Mouse (Mus musculus): ENCODE measurements at regions not wholly inside any gene's neighbourhood (a gene's known extent, or its start where the extent isn't known, plus 50 kb on each side); places are given as distances from the start of the nearest gene placed in this dataset.

GRCm38 (mm10) chr1:128779586-128780158, 187.6 kb upstream of the Cxcr4 start:
- Histone ChIP-seq H3K36me3 (ENCODE audit: control insufficient read depth, insufficient read depth, low read length) (no peaks in the 10 kb centered on the region), H3K27me3 (replicated peaks; ENCODE audit: control insufficient read depth, insufficient read depth, low read length) (no peaks in the 10 kb centered on the region), H3K4me1 (ENCODE audit: control insufficient read depth, insufficient read depth, low read length) (no peaks in the 10 kb centered on the region), H3K4me3 (ENCODE audit: low read depth, low read length) (no peak overlapping the region), H3K9ac (ENCODE audit: low read depth, low read length) (no peak overlapping the region), H3K27ac (replicated peaks; ENCODE audit: low read depth, low read length) (no peak overlapping the region), H3K9me3 (ENCODE audit: control insufficient read depth, low read length) (no peaks in the 10 kb centered on the region), H3K4me2 (ENCODE audit: low read depth, low read length) (no peak overlapping the region)
- WGBS, result 84% methylated on average over 5 of the region's 5 CpGs
- no peak for DNase-seq (ENCODE audit: low spot score)
- ATAC-seq (ENCODE audit: low read depth), result no peak

DNA sequence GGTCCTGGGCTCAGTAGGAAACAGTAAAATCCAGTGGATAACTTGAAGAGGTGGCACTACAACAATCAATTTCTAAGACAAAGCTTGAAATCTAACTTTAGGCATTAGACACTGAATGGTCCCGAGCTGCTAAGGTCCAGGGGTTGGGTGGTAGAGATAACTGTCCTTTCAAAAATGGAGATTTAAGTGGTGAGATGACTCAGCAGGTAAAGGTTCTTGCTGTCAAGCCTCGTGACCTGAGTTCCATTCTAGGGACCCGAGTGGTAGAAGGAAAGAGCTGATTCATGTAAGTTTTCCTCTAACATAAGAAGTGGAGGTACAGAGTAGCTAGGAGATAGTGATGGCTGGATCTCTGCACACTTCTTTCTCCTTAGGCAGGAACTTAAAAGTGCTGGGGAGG, 180.3 kb upstream of the Cxcr4 start:
- WGBS, result 82% methylated on average over 3 of the region's 3 CpGs
- Histone ChIP-seq H3K36me3 (ENCODE audit: control insufficient read depth, insufficient read depth, low read length) (no peaks in the 10 kb centered on the region), H3K9ac (ENCODE audit: low read depth, low read length) (no peak overlapping the region)

DNA sequence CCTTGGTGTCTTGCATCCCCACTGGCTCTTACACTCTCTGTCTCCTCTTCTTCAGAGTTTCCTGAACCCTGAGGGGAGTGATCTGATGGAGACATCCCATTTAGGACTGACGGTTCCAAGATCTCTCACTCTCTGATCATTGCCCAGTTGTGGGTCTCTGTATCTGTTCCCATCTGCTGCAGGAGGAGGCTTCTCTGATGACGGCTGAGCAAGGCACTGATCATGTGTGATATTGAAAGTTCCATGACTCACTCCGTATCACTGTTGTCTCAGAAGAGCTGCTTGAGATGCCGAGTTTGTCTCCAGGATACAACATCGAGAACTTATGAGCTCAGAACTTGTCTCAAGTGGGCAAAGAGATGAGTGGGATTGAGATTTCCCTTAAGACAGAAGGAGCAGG, 178.7 kb upstream of the Cxcr4 start:
- DNase-seq (ENCODE audit: low spot score) (no peak), ATAC-seq (ENCODE audit: low read depth) (no peak)
- no peaks in the 10 kb centered on the region for H3K36me3 ChIP-seq (ENCODE audit: control insufficient read depth, insufficient read depth, low read length)
- H3K9me3 ChIP-seq (ENCODE audit: control insufficient read depth, low read length), result no peaks in the 10 kb centered on the region
- H3K4me1 ChIP-seq (ENCODE audit: control insufficient read depth, insufficient read depth, low read length), result no peaks in the 10 kb centered on the region
- no peak overlapping the region for H3K27ac ChIP-seq (replicated peaks; ENCODE audit: low read depth, low read length)
- no peak overlapping the region for H3K4me2 ChIP-seq (ENCODE audit: low read depth, low read length)
- no peaks in the 10 kb centered on the region for H3K27me3 ChIP-seq (replicated peaks; ENCODE audit: control insufficient read depth, insufficient read depth, low read length)
- H3K4me3 ChIP-seq (ENCODE audit: low read depth, low read length), result no peak overlapping the region
- no peak overlapping the region for H3K9ac ChIP-seq (ENCODE audit: low read depth, low read length)
- WGBS, result 93% methylated on average over 5 of the region's 5 CpGs

More for the DNA sequence above, 180.3 kb upstream of the Cxcr4 start:
- H3K4me3 ChIP-seq (ENCODE audit: low read depth, low read length), result no peak overlapping the region
- H3K27ac ChIP-seq (replicated peaks; ENCODE audit: low read depth, low read length), result no peak overlapping the region
- no peaks in the 10 kb centered on the region for H3K4me1 ChIP-seq (ENCODE audit: control insufficient read depth, insufficient read depth, low read length)
- no peaks in the 10 kb centered on the region for H3K9me3 ChIP-seq (ENCODE audit: control insufficient read depth, low read length)
- H3K4me2 ChIP-seq (ENCODE audit: low read depth, low read length), result no peak overlapping the region
- no peak for ATAC-seq (ENCODE audit: low read depth)
- H3K27me3 ChIP-seq (replicated peaks; ENCODE audit: control insufficient read depth, insufficient read depth, low read length), result no peaks in the 10 kb centered on the region
- no peak for DNase-seq (ENCODE audit: low spot score)

- Histone ChIP-seq H3K4me1 (ENCODE audit: control insufficient read depth, insufficient read depth, low read length) (no peaks in the 10 kb centered on the region), H3K9ac (ENCODE audit: low read depth, low read length) (no peak overlapping the region), H3K4me3 (ENCODE audit: low read depth, low read length) (no peak overlapping the region), H3K4me2 (ENCODE audit: low read depth, low read length) (no peak overlapping the region), H3K27me3 (replicated peaks; ENCODE audit: control insufficient read depth, insufficient read depth, low read length) (no peaks in the 10 kb centered on the region), H3K9me3 (ENCODE audit: control insufficient read depth, low read length) (no peaks in the 10 kb centered on the region), H3K36me3 (ENCODE audit: control insufficient read depth, insufficient read depth, low read length) (no peaks in the 10 kb centered on the region), H3K27ac (replicated peaks; ENCODE audit: low read depth, low read length) (no peak overlapping the region)
- no peak for DNase-seq (ENCODE audit: low spot score)
- ATAC-seq (ENCODE audit: low read depth), result no peak
- WGBS, result 83% methylated on average over 6 of the region's 6 CpGs
Measured at GRCm38 (mm10) chr1:128767991-128768390, 175.9 kb upstream of the Cxcr4 start.

- H3K4me3 ChIP-seq (ENCODE audit: low read depth, low read length), result no peak overlapping the region
- no peaks in the 10 kb centered on the region for H3K27me3 ChIP-seq (replicated peaks; ENCODE audit: control insufficient read depth, insufficient read depth, low read length)
- H3K4me2 ChIP-seq (ENCODE audit: low read depth, low read length), result no peak overlapping the region
- no peaks in the 10 kb centered on the region for H3K9me3 ChIP-seq (ENCODE audit: control insufficient read depth, low read length)
- ATAC-seq (ENCODE audit: low read depth) (no peak), DNase-seq (ENCODE audit: low spot score) (no peak)
- no peaks in the 10 kb centered on the region for H3K4me1 ChIP-seq (ENCODE audit: control insufficient read depth, insufficient read depth, low read length)
- no peak overlapping the region for H3K27ac ChIP-seq (replicated peaks; ENCODE audit: low read depth, low read length)
- no peaks in the 10 kb centered on the region for H3K36me3 ChIP-seq (ENCODE audit: control insufficient read depth, insufficient read depth, low read length)
- no peak overlapping the region for H3K9ac ChIP-seq (ENCODE audit: low read depth, low read length)
- 89% methylated on average over 3 of the region's 3 CpGs for WGBS
Measured at GRCm38 (mm10) chr1:128767415-128767814, 175.3 kb upstream of the Cxcr4 start.

GRCm38 (mm10) chr1:128766894-128767268, 174.8 kb upstream of the Cxcr4 start:
- 76% methylated on average over 7 of the region's 7 CpGs for WGBS
- no peak for ATAC-seq (ENCODE audit: low read depth)
- H3K4me1 ChIP-seq (ENCODE audit: control insufficient read depth, insufficient read depth, low read length), result no peaks in the 10 kb centered on the region

GRCm38 (mm10) chr1:128766193-128766893, 174.2 kb upstream of the Cxcr4 start:
- DNase-seq (ENCODE audit: low spot score), result no peak

More at GRCm38 (mm10) chr1:128766894-128767268, 174.8 kb upstream of the Cxcr4 start:
- Histone ChIP-seq H3K4me2 (ENCODE audit: low read depth, low read length) (no peak overlapping the region), H3K4me3 (ENCODE audit: low read depth, low read length) (no peak overlapping the region), H3K27ac (replicated peaks; ENCODE audit: low read depth, low read length) (no peak overlapping the region), H3K27me3 (replicated peaks; ENCODE audit: control insufficient read depth, insufficient read depth, low read length) (no peaks in the 10 kb centered on the region), H3K9me3 (ENCODE audit: control insufficient read depth, low read length) (no peaks in the 10 kb centered on the region), H3K36me3 (ENCODE audit: control insufficient read depth, insufficient read depth, low read length) (no peaks in the 10 kb centered on the region), H3K9ac (ENCODE audit: low read depth, low read length) (no peak overlapping the region)
- DNase-seq (ENCODE audit: low spot score), result no peak

DNA sequence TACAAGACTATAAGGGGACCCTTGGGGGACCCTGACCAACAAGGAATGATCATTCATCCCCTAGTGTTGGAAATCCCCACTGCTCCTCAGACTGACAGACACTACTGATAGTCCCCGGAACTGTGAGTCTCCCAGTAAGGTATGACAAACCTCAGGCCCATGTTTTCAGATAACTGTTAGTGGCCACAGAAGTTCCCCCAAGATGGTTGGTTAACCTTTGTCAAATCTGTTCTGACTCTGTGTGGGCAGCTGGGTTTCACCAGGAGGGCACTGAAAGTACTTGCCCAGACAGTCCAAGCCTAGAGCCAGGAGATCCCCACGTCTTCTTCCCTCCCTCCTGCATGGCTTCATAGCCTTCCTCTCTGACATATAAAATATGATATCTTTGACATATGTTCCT, 173.5 kb upstream of the Cxcr4 start:
- ATAC-seq (ENCODE audit: low read depth) (no peak), DNase-seq (ENCODE audit: low spot score) (no peak)
- Histone ChIP-seq H3K27ac (replicated peaks; ENCODE audit: low read depth, low read length) (no peak overlapping the region), H3K4me2 (ENCODE audit: low read depth, low read length) (no peak overlapping the region), H3K4me3 (ENCODE audit: low read depth, low read length) (no peak overlapping the region), H3K4me1 (ENCODE audit: control insufficient read depth, insufficient read depth, low read length) (no peaks in the 10 kb centered on the region), H3K27me3 (replicated peaks; ENCODE audit: control insufficient read depth, insufficient read depth, low read length) (no peaks in the 10 kb centered on the region), H3K9ac (ENCODE audit: low read depth, low read length) (no peak overlapping the region), H3K36me3 (ENCODE audit: control insufficient read depth, insufficient read depth, low read length) (no peaks in the 10 kb centered on the region), H3K9me3 (ENCODE audit: control insufficient read depth, low read length) (no peaks in the 10 kb centered on the region)
- 87% methylated on average over 2 of the region's 2 CpGs for WGBS

More at GRCm38 (mm10) chr1:128766193-128766893, 174.2 kb upstream of the Cxcr4 start:
- ATAC-seq (ENCODE audit: low read depth), result no peak
- no peak overlapping the region for H3K27ac ChIP-seq (replicated peaks; ENCODE audit: low read depth, low read length)
- 74% methylated on average over 7 of the region's 7 CpGs for WGBS
- H3K36me3 ChIP-seq (ENCODE audit: control insufficient read depth, insufficient read depth, low read length), result no peaks in the 10 kb centered on the region
- no peaks in the 10 kb centered on the region for H3K27me3 ChIP-seq (replicated peaks; ENCODE audit: control insufficient read depth, insufficient read depth, low read length)
- no peak overlapping the region for H3K9ac ChIP-seq (ENCODE audit: low read depth, low read length)
- H3K4me1 ChIP-seq (ENCODE audit: control insufficient read depth, insufficient read depth, low read length), result no peaks in the 10 kb centered on the region
- H3K4me3 ChIP-seq (ENCODE audit: low read depth, low read length), result no peak overlapping the region
- no peaks in the 10 kb centered on the region for H3K9me3 ChIP-seq (ENCODE audit: control insufficient read depth, low read length)
- H3K4me2 ChIP-seq (ENCODE audit: low read depth, low read length), result no peak overlapping the region

DNA sequence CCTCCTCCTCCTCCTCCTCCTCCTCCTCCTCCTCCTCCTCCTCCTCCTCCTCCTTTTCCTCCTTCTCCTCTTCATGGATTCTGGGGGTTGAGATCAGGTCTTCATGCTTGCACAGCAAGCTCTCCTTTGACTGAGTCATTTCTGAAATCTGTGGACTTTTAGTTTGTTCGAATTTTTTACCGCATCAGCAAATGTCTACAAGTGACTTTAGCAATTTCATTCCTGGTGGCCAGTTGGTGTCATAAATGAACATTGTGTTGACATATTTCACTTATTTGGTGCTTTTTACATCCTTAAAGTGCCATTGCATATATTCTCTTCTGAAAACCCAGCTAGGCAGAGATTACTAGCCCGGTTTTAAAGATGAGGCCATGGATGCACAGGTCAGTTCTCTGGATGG, 173.0 kb upstream of the Cxcr4 start:
- 93% methylated on average over 3 of the region's 3 CpGs for WGBS
- no peaks in the 10 kb centered on the region for H3K36me3 ChIP-seq (ENCODE audit: control insufficient read depth, insufficient read depth, low read length)

More for the DNA sequence above, 173.0 kb upstream of the Cxcr4 start:
- DNase-seq (ENCODE audit: low spot score) (no peak), ATAC-seq (ENCODE audit: low read depth) (no peak)
- H3K27me3 ChIP-seq (replicated peaks; ENCODE audit: control insufficient read depth, insufficient read depth, low read length), result no peaks in the 10 kb centered on the region
- no peak overlapping the region for H3K4me2 ChIP-seq (ENCODE audit: low read depth, low read length)
- H3K9me3 ChIP-seq (ENCODE audit: control insufficient read depth, low read length), result no peaks in the 10 kb centered on the region
- no peak overlapping the region for H3K27ac ChIP-seq (replicated peaks; ENCODE audit: low read depth, low read length)
- H3K4me3 ChIP-seq (ENCODE audit: low read depth, low read length), result no peak overlapping the region
- no peaks in the 10 kb centered on the region for H3K4me1 ChIP-seq (ENCODE audit: control insufficient read depth, insufficient read depth, low read length)
- H3K9ac ChIP-seq (ENCODE audit: low read depth, low read length), result no peak overlapping the region
